Mouse (Mus musculus) forelimb bud, embryonic 11.5 days (tissue): ENCODE results near the gene Nop9.

Experiments used
- DNase-seq: peaks from one replicate; pipeline ENCODE4 v3.0.0-alpha.2; 2012; ENCODE audit warnings: low read depth, low spot score

Nop9 gene

GRCm38 (mm10) chr14:55727889-55728685, 17.4 kb upstream of the Nop9 start:
- DNase-seq = no peak

DNA sequence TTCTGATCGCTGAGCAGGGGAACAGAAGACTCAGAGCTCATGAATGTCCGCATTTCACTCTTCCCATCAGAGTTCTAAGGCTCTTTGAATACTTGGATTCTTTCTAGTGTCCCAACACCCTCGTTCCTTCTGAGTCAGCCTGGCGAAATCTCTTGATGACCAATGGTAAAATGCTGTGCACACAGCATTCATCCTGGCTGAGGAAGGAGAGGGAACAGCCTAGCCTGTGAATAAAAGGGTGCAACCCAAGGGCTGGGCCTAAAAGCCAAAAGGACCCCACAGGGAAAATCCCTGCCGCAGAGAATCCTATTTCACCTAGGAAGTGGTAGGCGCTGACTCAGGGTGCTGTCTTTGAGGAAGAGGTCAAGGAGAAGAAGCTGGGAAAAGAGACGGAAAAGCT, 15.4 kb upstream of the Nop9 start:
- DNase-seq = no peak

GRCm38 (mm10) chr14:55730531-55731032, 14.9 kb upstream of the Nop9 start:
- DNase-seq = no peak

- no peak for DNase-seq
Measured at GRCm38 (mm10) chr14:55733889-55734288, 11.6 kb upstream of the Nop9 start.

- DNase-seq = no peak
Measured at GRCm38 (mm10) chr14:55734869-55735268, 10.6 kb upstream of the Nop9 start.

- no peak for DNase-seq
Measured at GRCm38 (mm10) chr14:55735334-55735733, 10.2 kb upstream of the Nop9 start.

DNA sequence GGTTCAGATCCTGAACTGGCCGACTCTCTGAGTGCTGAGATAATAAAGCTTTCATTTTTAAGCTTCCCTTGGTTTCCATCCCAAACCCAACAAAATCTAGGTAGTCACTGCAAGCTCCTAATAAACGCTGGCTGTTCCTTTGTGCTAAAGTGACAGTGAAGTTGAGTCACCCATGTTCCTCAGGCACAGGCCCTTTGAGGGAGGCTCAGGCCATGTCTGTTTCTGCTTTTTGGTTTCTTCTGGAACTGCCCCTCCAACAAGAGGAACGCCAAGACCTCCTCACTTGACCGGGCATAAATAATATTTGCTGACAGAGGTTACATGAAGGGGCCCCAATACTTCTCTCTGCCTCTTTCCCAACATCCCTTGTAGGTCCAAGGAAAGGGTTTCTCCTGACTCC, 9.7 kb upstream of the Nop9 start:
- DNase-seq = no peak

GRCm38 (mm10) chr14:55737086-55737687, 8.3 kb upstream of the Nop9 start:
- no peak for DNase-seq

DNA sequence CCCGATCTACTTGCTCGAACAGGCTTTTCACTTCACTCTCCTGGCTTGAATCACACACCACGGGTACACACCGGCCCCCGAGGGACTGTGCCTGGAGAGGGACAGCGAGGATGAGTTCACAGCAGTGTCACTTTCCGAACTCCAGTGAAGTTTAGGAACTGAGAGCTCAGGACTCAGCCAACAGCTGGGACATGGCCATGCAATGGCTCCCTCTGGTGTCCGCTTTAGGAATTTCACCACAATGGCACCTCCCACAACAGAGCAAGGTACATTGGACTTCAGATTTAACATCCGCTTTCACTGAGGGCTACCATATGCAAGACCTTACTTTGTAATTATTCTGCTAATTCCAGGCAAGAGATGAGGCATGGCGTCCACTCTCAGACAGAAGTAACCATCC, 1.8 kb upstream of the Nop9 start:
- peak; percentile 88 for DNase-seq

DNA sequence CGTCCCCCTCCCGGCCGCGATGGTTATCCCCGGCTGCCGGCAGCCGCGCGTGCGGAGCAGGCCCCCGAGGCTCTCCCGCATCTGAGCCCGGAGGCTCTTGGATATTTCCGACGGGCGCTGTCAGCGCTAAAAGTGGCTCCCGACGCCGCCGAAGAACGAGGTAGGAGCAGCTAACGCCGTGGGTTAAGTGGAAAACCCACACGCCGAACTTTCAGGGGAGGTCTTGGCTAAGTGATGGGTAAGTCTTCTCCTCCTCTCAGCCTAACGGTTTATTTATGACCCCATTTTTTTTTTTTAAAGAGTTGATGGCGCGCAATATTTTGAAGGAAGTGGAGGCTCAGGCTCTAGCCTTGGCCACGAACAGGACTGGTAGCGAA, 356 bp downstream of the Nop9 start:
- DNase-seq = no peak

DNA sequence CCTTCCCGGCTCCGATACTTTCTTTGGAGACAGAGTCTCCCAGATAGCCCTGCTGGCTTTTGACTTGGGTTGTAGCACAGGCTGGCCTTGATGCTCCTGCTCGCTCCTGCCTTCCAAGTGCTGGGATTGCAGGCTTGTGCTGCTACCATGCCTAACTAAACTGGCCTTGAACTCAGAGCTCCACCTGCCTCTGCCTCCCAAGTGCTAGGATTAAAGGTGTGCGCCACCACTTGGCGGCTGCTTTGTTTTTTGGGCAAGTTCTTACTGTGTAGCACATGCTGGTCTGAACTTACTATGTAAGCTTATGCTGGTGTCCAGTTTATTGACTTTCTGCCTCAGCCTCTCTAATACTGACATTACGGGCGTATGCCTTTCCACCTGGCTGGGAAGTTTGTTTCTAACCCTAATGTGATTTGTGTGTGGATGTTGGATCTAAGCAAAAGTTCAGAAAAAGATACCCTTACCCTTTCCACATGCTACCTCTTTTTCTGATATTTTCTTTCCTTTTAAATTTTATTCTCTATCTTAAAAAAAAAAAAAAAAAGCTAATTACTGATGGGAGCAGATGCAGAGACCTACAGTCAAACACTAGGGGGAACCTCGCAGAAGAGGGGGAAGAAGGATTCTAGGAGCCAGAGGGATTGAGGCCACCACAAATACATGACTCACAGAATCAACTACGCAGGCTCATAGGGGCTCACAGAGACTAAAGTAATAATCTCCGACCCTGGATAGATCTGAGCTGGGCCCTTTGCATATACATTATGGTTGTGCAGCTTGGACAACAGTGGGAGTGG, 1.8 kb downstream of the Nop9 start:
- DNase-seq = no peak

- DNase-seq = no peak
Measured at GRCm38 (mm10) chr14:55757566-55757965, 12.1 kb downstream of the Nop9 start.

GRCm38 (mm10) chr14:55758363-55758784, 12.9 kb downstream of the Nop9 start, which contains the start of gene Cideb:
Cideb (minus strand) TSS chr14:55758458.
- DNase-seq = peak; percentile 62

DNA sequence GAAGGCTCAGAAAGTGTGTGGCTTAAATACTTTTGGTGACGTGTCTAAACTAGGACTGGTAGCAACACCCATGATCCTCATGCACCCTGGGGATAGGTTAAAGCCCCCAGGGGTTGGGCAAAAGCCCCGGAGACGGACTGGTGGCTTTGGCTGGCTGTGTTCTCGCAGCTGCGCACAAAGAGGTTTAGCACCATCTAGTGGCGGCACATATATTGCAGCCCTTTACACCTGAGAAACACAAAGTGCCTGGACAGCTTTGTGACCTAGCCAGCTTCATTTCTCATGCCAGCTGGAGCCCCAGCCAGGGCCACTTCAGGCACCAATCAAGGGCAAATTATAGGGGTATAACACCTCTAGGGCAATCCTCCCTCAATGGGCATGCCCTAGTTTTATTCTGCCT, 14.7 kb downstream of the Nop9 start:
- peak; percentile 81 for DNase-seq

- DNase-seq = no peak
Measured at GRCm38 (mm10) chr14:55761163-55761562, 15.7 kb downstream of the Nop9 start, which contains the start of gene Ltb4r2. Ltb4r2 (plus strand) TSS chr14:55761428.

GRCm38 (mm10) chr14:55762001-55762821, 16.7 kb downstream of the Nop9 start:
- DNase-seq = peak; percentile 43

DNA sequence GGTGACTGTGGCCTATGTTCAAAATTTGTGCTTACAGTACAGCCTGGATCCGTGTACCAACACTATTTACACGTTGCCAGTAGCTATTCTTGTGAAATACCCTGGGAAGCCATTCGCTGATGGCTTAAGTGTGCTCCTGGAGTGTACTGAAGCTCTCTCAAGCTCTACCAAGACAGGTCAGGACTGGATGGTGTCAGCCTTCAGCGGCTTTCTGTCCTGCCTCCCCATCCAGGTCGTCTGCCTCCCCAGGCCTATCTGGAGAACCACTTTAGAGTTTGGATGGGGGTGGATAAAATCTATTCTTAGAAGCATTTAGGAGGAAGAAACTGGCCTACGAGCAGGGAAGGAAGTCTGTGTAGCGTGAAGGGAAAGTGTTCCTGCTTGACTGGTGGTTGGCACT, 17.7 kb downstream of the Nop9 start:
- no peak for DNase-seq

DNA sequence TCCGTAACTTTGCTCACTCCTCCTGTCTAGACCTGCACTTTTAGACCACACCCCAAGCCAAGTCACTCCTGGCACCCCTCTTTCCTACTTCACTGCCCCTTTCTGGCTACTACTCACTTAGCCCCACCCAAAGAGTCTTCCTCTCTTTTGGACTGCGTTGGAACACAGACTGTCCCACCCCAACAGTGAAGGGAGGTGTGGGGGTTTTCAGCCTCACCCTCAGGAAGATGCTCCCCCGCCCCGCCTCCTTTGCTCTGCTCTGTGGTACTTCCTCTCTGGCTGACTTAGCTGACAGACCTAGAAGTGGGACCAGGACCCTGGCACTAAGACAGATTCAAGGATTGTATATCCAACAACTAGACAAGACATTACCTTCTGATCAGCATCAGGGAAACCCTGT, 20.2 kb downstream of the Nop9 start, which contains the start of gene Ltb4r1:
Ltb4r1 (plus strand) TSS at position 267 of the 400 bp plus-strand sequence.
- no peak for DNase-seq

DNA sequence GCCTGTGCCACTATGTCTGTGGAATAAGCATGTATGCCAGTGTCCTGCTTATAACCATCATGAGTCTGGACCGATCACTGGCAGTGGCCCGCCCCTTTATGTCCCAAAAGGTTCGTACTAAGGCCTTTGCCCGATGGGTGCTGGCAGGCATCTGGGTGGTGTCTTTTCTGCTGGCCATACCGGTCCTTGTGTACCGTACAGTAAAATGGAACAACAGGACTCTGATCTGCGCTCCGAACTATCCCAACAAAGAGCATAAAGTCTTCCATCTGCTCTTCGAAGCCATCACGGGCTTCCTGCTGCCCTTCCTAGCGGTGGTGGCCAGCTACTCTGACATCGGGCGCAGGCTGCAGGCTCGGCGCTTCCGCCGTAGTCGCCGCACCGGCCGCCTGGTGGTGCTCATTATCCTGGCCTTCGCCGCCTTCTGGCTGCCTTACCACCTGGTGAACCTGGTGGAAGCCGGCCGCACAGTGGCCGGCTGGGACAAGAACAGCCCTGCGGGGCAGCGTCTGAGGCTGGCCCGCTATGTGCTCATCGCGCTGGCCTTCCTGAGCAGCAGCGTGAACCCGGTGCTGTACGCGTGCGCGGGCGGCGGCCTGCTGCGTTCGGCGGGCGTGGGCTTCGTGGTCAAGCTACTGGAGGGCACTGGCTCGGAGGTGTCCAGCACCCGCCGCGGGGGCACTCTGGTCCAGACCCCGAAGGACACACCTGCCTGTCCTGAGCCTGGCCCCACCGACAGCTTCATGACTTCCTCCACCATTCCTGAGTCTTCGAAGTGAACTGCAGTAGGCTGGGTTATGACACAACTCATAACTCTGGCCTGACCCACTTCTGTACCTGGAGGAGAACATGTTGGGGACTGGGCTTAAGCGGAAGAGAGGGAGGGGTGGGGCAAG, 22.3 kb downstream of the Nop9 start:
- peak; percentile 72 for DNase-seq

GRCm38 (mm10) chr14:55768555-55768954, 23.1 kb downstream of the Nop9 start:
- DNase-seq = no peak
